Mouse (Mus musculus) cerebellum, adult 11-12 months (tissue): ENCODE results near the gene Mpped1.

Source experiments
- DNase-seq: peaks from one replicate; pipeline ENCODE4 v3.0.0; 2022

Mpped1 gene

DNA sequence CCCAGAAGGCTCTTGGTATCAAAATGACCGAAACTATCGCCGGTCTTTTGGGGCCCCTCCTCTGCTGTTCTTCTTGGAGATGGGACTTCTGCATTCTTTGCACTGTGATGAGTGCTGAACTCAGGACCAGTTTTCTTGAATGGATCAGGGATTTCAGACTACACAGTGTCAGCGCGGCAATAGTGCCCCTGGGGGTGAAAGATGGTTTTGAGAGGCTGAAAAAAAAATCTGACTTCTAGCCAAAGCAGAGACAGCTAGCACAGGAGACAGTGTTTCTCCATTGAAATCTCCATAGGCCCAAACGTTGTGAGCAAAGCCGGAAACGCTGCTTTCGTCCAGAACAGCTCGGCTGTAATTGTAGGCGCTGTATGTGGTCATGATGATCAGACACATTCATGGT lies 19.7 kb downstream of the Mpped1 start:
- no peak for DNase-seq

DNA sequence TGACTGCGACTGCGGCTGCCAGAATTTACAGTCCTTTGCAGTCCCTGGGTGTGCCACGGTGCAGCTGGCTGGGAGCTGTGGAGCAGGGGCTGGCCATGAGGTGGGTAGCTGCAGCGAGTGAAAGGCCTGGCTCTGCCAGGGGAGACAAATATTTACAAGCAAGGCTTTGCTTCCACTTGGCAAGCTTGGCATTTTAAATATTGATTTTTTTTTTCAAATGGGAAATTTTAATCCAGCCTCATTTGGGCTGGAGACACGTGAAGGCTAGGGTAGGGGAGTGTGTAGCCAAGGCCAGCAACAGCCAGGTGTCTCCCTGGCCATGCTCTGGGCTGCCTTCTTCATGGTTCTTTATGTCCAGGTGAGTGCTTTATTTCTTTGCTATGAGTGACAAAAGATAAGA lies 21.7 kb downstream of the Mpped1 start:
- DNase-seq = no peak

DNA sequence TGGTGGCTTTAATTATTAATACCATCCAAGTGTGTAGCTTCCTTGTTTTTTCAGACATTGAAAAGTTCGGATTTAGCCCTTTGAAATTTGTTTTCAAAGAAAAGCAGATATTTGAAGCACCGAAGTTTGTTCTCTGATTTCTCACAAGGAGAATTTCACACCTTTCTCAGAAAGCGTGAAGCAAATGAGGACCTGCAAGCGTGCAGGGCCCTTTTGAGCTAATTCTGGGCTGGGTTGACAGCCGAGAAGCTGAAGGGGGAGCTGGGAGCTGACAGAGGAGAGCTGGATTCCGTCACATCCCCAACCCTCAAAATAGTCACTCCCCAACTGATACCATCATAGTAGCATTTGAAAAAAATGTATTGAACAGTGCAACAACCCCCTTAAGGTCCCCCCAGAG lies 34.8 kb downstream of the Mpped1 start:
- no peak for DNase-seq

DNA sequence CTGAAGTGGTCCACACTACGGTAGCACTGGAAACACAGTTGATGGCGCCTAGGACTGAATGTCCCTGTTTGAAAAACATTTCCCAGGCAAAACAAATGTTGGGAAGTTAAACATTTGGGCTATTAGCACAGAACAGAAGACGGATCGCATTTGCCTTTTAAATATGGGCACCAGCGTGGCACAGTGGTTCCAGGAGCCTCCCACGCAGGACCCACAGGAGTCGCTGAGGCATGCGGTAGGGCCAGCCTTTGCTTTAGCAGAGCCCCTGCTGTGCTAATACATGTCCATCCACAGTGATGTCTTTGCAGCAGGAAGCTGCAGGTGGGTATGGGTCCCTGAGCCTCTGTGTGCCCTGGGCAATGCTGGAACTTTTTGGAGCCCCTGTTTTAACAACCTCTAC lies 48.7 kb downstream of the Mpped1 start:
- peak; percentile 38 for DNase-seq

DNA sequence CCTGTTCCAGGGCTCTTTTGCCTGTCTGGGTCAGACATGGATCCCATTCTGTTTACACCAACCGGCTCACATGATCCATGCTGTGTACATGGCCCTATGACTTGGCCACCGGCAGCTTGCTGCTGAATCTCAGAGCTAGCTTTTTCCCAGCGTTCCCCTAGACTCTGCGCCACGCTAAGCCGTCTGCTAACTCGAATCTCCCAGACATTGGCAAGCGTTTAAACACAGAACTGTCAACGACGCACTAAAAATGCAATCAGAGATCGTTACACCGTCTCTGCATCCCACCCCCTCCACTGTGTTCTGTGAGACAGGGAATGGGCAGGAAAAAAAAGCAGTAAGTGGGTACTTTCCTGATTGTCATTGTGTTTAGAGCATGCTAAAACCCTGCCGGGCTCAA lies 50.0 kb downstream of the Mpped1 start:
- DNase-seq = no peak

DNA sequence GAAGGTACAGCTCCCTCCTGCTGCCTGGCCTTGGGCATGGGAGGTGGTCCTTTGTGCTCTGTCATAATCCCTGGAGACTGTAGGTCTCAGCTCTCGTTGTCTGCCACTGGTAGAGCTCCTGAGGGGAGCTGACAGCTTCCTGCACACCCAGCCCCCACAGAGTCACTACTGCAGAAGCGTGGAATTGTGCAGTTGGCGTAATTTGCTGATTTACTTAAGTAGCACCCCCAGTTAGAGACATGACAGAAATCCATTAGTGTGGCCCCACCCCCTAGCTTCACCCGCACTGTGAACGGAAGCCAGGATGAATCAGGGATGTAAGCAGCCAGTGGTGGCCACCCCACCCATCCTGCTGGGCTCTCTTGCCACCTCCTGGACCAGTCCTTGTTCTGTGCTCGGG lies 53.0 kb downstream of the Mpped1 start:
- no peak for DNase-seq

DNA sequence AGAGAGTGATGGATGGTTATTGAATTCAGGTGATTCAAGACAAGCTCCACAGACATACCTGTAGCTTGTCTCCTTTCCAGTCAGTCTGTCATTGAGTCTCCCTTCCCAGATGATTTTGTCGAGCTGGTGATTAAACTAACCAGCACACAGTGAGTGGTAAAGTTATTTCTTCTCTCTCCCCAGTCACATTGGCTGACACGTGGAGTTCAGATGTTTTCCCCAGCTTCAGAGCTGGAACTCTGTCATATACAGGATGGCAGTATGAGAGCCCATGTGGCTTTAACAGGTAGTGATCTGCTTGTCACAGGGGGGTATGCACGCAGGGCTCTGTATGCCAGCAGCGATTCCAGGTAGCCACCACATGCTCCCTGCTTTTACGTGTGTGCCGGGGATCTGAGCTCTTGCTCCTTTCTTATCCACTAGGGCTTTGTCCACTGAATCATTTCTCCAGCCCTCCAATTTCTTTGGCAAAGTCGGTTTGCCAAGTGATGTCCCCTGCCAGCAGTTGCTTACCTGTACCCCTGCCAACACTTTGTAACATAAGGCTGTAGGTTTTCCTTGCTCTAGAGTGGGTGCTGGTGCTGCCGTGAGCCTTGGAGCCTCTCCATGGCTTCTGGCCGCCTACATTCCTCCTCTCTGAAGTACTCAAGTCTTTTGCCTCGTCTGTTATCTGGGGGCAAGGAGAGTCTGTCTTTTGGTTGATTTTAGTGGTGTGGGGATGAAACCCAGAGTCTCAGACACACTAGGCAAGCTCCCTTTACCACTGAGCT lies 61.9 kb downstream of the Mpped1 start:
- no peak for DNase-seq

DNA sequence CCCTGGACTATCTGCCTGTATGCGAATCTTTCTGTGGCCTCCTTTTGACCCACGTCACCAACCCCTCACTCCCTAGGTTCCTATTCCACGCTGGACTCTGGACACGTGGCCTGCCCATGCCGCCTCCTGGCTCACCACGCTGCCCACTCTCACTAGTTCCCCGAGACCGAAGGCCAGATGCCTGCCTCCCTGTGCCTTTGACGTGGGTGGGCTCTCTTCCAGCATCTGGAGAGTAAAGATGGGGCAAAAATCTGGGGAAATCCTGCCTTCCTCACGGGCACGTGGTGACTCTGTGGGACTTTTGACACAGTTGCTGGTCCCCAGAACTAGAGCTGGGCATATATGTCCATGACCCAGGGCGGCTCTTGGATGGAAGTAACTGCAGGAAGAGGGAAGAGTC lies 63.2 kb downstream of the Mpped1 start:
- DNase-seq = no peak

DNA sequence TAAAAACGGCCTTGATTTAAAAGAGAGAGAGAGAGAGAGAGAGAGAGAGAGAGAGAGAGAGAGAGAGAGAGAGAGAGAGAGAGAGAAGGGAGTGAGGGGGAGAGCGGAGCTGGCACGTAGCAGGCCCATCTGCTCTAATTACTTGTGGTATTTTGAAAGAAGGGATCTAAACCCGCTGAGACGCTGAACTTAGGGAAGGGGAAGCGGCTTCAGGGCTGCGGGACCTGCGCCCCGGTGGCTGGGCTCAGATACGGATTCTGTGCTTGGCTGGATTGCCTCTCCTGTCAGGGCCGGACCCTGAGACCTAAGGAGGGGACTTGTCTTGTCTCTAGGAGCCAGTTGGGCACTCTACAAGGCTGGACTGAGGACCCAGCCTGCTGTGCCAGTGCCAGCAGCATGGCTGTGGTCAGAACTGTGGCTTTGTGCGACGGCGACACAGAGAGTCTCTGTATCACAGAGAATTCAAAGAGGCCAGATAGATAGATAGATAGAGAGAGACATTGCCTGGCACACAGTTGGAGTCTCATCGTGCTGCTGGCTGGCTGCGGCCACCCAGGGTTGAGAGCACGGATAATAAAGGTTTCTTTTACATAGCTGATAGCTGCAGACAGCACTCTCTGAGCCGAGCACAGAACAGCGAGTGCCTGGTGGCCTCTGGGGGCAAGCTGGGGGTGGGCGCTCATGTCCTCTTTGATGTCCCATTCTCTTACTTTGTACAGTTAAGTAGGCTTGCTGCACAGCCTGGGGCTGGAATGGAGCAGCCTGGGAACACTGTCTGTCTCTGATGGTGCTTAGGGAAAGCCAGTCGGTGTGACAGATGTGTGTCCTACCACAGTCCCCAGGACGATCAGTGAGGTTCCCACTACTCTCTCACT lies 63.9 kb downstream of the Mpped1 start:
- no peak for DNase-seq

DNA sequence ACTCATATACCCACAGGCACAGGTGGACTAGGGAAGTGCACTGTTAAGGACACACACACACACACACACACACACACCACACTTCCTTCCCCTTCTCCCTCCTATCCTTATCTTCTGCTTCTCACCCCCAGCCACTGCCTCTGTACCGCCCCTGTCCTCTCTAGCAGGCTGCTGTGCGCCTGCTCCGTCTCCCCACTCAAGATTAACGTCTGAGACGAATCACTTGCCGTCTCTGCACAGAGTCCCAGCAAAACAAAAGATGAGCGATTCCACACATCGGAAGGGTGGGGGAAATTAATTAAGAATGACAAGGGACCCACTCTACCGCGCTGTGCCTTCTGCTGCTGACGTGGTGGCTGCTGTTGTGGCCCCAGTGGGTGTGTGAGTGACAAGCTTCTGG lies 66.5 kb downstream of the Mpped1 start:
- no peak for DNase-seq

DNA sequence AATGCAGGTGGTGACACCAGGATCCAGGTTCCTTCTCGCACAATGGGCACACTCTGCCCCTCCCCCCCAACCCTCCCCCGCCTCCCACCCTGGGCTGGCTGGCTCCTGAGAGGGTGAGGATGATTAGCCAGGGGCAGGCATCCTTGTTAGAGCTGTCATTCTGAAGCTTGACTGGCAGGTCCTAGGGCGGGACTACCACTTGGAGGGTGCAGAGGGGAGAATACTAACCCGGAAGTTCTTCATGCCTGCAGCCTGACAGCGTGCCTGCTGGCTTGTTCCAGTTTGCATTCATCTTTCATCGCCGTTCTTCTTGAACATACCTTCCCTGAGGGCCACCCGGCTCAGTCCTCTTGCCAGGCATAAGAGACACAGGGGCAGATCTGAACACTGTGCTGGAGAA lies 67.3 kb downstream of the Mpped1 start:
- no peak for DNase-seq

DNA sequence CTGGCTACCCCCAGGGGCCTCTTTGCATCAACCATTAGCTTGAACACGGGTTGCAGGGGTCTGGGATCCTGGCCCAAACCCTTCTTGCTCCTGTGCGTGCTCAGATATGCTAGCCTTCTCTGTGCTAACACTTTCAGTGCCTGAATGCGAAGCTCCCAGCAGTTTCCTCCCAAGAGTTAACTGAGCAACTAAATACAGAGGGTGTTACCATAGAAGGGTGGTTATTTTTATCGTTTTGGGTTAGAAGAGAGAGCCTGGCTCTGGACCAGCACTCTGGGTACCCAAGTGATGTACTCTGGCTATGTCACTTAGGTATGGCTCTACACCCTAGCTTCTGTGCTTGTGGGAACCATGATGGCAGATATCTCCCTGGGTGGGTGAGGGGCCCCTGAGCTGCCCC lies 68.2 kb downstream of the Mpped1 start:
- no peak for DNase-seq

DNA sequence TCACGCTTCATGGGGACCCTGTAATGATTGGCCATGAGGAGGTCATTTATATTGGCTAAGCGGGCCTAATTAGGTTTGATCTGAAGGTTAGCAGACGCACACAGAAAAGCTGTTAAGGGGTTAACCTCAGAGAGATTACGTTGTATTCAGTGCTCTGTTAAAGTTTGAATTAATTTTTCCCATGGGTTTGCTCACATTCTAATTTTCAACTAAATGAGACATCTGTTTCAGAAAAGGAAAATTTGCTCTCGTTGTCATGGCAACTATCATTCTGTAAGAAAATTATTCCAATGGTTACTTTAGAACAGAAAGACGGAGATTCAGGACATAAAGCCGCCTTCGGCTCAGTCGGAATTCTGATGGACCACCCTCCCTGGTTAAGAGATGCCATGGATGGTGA lies 68.9 kb downstream of the Mpped1 start:
- DNase-seq = no peak

DNA sequence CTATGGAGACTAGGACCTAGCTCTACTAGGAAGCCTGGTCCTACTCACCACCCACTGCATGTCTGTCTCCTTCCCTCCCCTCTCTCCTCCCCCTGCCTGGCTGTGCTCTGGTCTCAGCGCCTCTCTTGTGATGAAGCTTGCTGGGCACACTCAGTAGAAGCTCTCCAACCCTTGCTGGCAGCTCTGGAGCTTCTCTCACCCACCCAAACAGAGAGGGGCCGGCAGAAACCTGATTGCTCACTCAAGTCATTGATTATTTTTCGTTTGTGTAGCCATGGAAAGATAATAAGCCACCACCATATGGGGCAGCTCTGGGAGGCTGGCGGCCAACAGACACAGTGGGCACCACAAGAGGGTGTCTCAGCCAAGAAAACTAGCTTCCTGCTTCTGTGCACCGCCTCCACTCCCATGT lies 74.1 kb downstream of the Mpped1 start:
- no peak for DNase-seq

DNA sequence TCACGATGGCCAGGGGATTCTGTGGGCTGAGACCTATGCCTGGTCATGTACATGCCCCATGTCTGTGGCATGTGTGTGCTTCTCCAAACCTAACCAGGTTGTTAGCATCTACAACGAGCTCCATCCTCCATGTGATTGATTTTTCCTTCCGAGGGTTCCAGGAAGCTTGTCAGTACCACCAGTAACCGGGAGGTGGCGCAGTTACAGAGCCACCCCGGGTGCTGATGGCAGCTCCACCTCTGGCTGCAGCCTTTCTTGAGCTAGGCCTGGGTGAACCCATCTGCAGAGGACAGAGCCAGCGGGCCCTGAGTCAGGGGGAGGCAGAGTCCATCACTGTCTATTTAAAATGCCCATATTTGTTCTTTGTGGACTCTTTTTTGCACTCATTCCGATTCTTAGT lies 77.9 kb downstream of the Mpped1 start:
- DNase-seq = peak; percentile 36

DNA sequence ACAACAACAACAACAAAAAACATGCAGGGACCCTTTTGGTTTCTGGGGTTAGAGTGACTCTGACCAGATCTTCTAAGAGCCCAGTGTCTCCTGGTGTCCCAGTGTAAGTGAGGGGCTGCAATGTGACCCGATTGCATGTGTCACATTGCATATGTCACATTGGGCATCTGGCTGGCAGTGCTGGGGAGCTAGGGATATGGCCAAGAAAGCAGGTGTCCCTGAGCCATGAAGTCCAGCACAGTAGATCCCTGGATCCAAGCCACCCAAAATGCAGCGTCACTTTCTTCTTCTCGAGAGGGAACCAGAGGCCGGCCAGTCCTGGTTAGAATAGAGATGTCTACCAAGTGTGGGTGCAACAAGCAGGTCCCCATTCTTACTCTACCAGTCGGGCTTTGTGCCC lies 86.4 kb downstream of the Mpped1 start:
- no peak for DNase-seq

DNA sequence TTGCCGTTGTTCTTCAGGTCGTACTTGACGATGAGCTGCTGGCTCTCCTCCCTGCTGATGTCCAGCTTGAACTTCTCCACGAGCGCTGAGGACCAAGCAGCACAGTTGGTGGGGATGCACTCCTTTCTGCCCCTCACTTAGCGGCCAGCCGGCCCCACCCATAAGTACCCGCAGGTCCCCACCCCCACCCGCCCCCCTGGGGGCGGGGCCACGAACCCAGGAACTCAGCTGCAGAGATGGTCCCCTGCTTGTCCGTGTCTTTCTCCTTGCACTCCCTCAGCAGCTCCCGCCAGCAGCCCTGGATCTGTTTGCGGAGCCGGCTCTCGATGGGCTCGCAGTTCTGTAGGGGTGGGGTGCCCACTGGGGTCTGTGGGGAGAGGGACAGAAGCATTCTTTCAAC lies 91.7 kb downstream of the Mpped1 start:
- no peak for DNase-seq

DNA sequence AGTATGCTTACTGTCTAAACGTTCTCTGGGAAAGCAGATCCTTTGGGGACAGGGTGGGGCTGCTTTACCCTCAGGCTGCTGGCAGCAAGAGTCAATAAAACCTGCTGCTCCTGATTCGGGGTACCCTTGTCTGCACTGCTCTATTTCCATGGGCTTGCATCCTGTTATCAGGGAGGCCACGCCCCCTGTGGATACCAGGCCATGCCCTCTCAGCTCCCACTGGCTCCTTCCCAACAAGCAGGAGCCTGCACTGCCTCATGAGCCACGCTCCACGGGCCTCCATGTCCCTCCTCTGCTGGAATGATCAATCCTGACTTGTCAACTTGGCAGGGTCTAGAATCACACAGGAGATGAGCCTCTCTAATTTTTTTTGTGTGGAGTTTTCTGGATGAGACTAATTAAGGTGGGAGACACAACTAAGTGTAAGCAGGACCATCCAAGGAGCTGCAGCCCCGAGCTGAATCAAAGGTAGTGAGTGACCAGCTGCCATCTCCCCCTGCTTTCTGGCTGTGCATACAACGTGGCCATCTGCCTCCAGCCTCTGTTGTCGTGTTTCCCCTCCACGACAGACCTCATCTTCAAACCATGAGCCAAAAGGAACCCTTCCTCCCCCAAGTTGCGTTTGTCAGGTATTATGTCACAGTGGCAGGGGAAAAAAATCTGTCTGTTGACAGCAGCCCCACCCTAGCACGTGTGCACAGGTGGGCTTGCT lies 98.0 kb downstream of the Mpped1 start:
- no peak for DNase-seq

DNA sequence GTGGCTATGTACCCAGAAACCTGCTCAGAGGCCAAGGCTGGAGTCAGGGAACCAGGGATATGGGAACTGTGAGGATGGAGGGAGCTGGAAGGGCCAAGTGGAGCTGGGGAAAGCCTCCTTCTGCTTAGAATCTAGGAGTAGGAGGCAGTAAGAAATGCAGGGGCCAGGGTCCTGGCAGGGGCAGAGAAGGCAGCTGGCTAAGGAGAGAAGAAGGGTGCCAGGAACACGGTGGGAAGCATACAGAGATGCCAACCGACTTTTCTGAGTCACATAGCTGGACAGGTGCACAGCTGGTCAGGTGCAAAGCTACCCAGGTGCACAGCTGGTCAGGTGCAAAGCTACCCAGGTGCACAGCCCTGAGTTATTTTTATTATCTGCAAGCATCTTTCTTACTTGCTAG lies 98.6 kb downstream of the Mpped1 start:
- no peak for DNase-seq

DNA sequence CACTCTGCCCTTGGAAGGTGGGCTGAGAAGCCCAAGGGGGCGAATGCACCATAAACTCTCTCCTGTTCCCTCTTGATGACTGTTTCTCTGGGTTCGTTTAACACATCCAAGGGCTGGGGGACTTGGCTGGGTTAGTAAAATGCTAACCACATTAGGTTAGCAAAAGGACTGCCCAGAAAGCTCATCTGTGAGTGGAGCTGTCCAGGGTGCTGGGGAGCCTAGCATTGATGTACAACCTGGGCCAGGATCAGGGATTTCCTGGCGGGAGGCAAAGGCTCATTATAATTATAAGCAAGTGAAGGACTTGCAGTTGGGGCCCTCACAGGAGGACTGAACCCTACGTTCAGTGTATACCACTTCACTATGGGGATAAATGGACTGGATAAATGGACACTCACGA lies 100.6 kb downstream of the Mpped1 start:
- DNase-seq = no peak

DNA sequence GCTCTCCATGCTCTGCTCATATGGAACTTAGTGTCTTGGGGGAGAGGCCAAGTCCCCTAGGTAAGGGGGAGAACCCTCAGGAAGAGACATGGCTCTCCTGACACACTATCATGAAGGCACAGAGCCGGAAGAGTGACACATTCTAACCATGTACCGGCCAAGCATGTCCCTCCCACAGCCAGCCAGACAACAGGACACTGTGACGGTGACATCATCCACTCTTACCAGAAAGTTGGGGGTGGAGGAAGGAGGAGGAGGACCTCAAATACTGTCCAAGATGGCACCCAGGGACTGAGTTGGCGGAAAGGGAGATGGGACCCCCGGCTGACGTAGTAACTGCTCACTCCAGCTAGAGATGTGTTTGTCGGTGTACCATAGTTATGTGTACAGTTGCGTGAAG lies 104.6 kb downstream of the Mpped1 start:
- no peak for DNase-seq

DNA sequence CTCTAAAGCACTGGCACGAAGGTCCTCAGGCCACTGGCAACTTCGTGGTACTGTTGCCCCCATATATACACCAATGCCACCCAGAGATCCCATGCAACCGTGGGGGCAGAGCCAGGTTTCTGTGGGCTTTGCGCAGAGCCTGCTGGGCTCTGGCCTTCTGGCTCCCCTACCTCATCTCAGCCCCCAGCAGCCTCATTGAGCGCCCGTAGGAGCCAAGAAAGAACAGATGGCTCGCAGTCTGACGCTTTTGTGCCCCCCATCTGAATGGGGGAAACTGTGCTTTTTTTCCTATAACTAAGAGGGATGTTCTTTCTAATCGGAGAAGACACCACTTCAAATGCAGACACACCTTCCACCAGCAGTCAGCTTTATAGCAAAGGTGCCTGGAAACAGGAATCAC lies 105.0 kb downstream of the Mpped1 start:
- DNase-seq = no peak

DNA sequence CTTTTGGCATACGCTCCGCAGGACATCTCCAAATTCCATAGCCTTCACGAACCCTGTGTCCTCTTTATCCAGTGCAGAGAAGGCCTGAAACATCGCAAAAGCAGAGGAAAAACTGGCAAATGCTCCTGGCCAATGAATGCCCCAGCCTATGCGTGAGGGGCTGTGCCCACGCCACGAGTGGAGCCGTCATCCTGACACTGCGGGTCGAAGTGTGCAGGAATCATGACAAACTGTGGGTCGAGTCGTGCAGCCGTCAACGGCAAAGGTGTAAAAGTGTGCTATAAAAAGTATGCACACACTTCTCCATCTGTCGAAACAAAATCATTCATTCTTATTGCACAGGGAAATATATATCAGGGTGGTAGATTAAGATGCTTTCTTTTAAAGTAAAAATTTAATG lies 113.6 kb downstream of the Mpped1 start:
- no peak for DNase-seq

DNA sequence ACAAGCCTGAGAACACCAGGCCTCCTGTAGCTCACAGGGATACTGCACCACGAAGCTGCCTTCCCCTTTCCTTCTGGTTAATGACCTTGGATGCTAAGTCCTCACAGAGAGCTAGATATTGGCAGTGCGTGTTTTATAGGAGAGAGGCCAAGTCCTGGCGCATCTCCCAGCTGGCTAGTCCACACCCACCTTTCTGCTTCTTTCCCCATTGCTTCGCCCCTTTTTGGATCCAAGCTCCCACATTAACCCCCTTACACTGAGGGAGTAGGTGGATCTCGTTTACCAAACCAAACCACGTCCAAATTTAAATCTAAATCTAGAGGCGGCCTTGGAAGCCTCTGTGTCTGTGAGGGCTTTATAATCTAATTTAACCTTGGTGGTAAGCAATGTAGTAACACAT lies 115.0 kb downstream of the Mpped1 start:
- no peak for DNase-seq
